Mouse (Mus musculus): ENCODE measurements around the gene Large1.
"Not testable (repeated sequence)": the region's sequence is repeated elsewhere in the genome, so short reads cannot be mapped to it uniquely, and the experiment has no call there.

The Large1 gene

DNA sequence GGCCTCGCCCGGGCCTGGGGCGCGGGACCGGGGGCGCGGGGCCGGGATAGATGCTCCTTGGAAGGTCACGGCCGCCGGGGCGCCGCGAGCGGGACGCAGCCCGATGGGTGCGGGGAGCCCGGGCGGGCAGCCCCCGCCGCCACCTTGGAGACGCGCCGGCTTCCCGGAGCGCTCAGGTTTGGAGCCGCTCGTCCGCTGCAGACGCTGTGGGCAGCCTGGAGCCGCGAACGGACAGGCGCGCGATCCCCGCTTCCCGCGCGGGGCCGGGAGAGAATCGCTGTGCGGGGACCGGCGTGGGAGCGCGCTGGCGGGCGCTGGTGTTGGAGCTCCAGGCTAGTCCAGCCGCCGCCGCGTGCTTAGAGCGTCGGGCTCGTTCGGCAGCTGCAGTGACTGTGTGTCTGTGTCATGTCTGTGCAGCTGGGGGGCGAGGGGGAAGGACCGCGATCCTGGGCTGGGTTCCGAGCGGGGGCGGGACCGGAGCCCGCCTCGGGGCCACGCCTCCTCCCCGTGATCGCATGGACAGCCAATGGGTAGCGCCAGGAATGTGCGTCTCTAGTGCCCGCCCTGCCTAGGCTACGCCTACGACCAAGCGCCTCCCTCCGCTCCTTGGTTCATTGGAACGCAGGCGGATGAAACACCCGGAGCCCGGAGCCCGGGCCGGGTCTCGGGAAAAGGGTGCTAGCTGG is at the start of gene Large1:
Large1 (minus strand) TSS at position 433 of the 686 bp plus-strand sequence.
- DNase-seq (ENCODE audit: low read depth, low spot score): peak; percentile 87

DNA sequence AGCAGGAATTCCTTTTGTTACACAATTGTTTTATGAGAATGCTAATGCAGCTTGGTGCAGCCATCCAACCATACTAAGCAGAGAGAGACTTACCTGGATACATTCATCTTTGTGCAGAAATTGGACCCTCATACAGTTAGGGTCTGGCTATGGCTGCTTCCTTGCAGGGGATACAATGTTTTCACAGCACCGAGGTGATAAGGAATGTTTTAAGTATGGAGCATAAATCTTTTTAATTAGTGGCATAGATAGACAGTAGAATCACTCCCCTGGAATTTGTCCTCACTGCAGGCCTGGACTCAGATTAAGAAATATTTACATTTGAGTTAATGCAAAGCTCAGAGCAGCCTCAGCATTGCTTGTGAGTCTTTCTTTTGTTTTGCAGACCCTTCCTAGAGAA is 47.0 kb upstream of the Large1 start:
- DNase-seq (ENCODE audit: low read depth, low spot score): no peak

DNA sequence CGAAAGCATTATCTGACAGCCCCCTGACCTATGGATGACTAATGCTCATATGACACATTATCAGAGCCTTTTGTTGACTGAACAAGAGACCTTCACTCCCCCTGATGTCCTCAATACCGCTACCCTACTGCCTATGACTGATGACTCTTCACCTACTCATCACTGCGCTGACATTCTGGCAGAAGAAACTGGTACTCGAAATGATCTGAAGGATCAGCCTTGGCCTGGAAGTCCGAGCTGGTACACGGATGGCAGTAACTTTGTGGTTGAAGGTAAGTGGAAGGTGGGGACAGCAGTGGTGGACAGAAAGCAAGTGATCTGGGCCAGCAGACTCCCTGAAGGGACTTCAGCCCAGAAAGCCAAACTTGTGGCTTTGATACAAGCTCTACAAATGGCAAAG is 19.7 kb upstream of the Large1 start:
- DNase-seq (ENCODE audit: low read depth, low spot score): not testable (repeated sequence)

DNA sequence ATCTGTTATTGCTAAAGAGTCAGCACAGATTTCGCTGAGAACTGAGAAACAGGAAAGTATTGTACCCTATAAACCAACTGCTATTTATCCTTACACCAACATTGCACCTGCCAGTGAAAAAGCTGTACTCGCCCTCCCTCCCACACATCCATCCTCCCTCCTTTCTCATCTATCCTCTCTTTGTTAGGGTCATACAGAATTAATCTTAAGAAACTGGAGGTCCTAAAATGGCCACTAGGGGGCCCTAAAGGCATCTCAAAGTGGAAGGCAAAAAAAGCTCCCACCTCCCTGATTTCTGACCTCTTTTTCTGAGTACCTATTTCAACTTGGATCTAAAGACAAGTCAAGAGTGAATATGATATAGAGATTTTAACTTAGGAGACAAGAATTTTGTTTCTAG is 2.6 kb upstream of the Large1 start:
- peak; percentile 48 for DNase-seq (ENCODE audit: low read depth, low spot score)

DNA sequence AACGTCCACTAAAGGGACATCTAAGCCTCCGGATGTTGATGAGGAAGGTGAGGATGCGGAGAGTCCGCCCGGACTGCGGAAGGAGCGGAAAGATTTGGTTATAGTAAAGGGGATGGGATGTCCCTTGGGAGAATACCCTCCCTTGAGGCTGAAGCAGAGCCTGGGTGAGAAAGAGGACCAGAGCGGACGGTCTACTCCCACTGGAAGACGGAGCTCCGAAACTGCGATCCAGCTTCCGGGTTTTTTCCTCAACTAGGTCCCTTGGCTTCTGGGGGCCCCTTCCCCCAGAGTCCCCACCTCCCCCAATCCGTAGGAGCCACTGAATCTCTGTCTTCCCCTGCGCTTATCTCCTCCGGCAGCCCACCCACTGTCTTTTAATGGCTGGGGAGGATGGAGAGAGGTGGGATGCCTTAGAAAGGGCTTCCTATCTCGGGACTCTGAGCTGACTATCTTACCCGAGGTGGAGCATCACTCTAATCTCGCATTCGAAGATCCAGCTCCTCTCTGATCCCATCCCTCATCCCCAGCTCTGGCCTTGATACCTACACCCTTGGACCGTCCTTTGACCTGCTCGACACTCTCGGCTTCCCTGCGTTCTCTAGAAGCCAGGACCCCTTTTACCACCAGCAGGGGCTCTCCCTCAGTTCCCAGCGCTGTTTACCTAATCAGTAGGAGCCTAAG is 1.0 kb upstream of the Large1 start:
- DNase-seq (ENCODE audit: low read depth, low spot score): peak; percentile 57

DNA sequence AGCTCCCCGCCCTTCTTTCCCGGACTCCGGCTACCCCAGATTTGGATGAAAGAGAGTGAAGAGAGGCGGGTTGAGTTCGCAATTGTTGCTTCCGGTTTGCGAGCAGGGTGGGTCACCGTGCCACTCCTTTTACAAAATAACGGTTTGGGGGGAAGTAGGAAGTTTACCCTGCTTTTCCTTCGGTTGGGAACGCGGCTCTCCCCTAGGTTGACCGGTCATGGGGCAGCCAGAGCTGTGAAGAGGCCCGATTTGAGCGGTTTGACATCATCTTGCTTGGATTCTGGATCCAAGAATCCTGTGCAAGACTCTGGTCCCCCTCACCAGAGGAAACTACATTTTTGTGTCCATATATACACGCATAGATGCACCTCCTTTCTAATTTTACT is 447 bp upstream of the Large1 start:
- peak; percentile 33 for DNase-seq (ENCODE audit: low read depth, low spot score)

DNA sequence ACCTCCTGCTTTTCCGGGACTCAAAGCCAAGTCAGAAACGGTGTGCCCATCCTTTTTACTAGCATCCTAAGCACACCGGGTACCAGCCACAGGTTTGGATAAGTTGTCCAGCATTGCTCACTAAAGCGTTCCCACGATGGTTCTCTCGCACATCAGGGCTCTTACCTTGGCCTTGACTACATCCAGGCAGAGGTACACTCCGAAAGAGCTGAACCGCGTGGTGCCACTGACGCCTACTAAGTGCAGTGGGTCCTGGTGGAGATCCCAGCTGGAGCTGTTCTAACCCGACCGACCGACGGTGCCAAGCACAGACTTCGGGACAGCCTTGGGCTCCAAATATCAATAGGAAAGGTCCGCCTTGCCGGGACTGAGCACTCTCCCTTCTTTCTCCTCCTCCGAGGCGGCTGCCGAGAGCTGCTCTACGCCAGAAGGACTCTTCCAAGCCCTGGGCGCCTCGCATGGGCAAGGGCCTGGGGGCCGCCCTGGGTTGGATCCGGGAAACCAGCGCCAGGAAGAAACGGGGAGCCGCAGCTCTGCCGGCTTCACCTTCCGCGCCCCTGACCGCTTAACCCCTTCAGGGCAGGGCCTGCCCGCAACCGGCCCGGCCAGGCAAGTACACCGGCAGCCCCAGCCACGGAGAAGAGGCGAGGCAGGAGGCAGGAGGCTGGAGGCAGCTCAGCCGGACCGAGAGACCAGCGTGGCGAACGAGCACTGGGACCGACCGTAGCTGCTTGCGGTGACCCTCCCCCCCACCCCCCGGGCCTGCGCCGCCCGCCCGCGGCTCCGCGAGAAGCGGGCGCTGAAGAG is 836 bp downstream of the Large1 start:
- DNase-seq (ENCODE audit: low read depth, low spot score): no peak

DNA sequence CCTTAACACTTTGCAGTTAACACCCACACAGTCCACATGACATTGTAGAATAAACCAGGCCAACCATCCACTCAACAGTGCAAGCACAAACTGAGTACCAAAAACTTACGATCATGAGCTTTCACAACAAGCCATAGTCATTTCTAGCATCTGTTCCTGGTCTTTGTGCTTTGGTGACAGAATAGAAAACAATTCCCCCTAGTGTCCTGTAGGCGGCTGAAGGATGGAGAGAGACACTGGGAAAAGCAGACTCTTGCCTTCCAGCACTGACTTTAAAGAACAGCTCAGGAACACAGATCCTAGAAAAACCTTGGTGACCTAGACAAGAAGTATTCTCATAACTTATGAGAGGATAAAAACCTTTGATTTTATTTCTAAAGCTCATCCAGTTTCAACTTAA is 3.0 kb downstream of the Large1 start:
- DNase-seq (ENCODE audit: low read depth, low spot score): no peak

DNA sequence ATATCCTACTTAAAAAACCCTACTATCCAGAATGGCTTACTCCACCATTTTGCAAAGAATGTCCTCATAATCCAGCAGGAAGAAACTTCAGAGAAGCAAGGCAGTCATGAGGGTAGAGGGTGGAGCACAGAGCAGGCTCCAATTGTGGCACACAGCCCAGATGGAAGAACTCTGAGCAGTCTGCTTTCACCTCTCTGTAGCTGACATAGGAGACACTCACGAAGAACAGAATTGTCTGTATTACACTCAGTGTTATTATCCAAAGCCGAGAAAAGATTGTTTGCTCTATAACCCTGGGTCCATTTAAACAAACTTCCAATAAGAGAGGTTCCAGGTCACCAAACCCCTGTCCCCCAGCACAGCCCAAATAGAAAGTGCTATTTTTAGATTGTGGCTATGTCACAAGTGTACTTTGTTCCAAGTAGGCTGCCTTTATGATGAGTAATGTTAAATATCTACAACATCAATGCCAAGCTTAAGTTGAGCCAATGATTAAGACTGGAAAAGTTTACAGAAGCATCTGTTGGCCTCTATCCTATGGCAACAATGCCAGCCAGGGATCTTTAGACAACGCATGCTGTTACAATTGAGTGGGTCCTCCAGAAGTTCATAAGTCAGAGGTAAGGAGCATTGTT is 10.5 kb downstream of the Large1 start:
- no peak for DNase-seq (ENCODE audit: low read depth, low spot score)

DNA sequence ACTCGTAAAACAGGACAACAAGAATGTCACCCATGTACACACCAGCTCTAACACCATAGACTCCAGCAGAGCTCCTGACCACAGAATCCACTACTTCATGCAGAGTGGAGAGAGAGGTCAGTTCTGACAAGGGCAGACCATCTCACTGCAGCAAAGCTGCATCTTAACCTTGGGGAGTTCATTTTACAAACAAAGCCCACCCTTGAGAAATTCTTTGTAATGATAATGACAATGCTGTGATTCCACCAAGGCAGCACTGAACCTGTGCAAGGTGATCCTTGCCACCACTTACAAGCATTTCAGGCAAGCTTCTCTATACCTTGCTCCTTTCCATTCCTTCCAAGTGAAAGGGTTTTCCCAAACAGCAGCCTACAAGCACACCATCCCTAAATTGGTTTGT is 16.5 kb downstream of the Large1 start:
- DNase-seq (ENCODE audit: low read depth, low spot score): no peak

DNA sequence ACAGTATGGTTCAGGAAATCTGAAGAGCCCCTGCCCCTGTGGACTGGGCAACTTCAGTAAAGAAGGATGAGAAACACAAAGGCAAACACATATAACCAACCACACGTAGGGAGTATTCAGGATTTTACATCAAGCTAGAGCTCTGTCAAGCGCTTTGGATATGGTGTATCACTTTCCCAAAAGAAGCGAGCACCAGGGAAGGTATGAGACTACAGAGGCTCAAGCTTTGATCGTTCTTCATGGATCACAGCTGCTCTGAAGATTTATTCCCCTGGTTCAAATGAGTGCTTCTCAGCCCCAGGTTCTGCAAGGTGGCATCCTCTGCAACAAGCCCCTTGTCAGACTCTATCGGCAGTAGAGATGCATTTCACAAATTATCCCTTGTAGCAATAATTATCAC is 24.2 kb downstream of the Large1 start:
- no peak for DNase-seq (ENCODE audit: low read depth, low spot score)

DNA sequence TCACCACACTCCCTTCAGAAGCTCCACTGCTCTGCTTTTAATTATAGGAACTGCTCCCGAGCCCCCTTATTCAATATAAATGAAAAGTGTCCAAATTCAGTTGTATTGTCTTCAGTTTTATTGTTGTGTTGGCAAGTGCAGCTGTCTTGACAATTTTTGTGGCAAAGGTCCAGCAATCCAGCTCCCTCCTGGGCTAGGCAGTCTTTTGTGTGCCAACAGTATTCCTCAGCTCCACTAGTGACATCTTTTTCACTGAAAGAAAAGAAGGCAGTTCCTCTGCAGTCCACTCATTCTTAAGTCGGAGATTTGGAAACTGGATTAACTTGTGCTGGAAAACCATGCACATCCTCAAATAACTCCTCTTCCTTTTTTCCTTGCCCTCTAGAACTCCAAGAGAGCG is 25.3 kb downstream of the Large1 start:
- DNase-seq (ENCODE audit: low read depth, low spot score): no peak

DNA sequence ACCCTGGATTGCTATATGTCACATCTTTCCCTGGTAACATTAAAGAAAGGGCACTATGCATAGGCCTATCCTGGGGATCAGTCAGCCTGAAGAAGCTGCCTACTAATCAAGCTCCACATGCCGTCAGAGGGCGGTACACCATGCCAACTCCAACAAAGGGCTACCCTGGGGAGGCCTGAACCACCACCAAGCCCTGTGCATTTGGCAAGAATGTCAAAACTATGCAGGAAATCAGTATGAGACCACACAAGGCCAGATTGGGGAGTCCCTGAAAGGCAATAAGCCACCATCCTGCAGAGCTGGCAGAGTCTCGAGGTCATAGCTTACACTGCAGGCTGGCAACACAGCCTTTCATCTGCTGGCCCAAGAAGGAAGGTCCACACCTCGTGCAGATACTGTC is 28.7 kb downstream of the Large1 start:
- DNase-seq (ENCODE audit: low read depth, low spot score): no peak

DNA sequence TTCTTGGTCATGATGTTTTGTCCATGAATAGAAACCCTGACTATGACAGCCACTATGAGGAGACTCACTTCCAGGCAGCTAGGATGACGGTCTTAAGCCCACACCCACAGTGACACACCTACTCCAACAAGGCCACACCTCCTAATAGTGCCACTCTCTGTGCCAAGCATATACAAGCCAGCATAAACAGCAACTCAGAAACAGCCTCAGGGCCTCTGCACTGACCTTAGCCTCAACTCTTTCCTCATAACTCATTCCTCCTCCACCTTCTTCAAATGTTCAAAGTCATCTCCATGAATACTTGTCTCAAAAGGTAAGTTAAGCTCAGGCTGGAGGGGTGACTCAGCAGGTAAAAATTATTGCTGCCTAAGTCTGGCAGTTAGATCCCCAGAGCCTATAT is 29.7 kb downstream of the Large1 start:
- DNase-seq (ENCODE audit: low read depth, low spot score): no peak

DNA sequence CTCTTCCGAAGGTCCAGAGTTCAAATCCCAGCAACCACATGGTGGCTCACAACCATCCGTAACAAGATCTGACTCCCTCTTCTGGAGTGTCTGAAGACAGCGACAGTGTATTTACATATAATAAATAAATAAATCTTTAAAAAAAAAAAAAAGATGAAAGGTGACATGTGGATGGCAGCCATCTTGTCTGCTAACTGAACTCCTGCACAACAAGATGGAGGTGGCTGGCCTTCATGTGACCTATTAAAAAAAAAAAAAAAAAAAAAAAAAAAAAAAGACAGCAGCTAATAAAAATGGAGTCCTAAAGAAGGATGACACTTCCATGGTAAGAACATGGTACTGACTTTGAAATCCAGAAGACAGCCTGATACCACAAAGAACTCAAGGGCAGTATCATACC is 33.8 kb downstream of the Large1 start:
- not testable (repeated sequence) for DNase-seq (ENCODE audit: low read depth, low spot score)

DNA sequence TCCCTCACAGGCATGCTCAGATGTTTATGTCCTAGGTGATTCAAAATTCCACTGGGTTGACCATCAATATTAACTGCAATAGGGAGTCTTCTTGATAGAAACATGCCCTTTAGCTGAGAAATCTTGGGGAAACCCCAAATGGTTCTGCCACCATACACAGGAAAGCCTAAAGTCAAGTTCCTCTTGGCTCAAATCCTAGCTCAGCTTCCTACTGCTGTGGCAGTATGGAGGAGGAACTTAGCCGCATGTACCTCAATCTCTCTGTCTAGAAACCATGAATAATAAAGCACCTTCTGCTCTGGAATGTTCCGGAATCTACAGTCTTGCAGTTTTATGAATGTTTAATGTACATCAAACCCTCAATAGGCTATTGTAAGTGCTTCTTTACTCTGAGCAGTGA is 39.4 kb downstream of the Large1 start:
- DNase-seq (ENCODE audit: low read depth, low spot score): no peak

DNA sequence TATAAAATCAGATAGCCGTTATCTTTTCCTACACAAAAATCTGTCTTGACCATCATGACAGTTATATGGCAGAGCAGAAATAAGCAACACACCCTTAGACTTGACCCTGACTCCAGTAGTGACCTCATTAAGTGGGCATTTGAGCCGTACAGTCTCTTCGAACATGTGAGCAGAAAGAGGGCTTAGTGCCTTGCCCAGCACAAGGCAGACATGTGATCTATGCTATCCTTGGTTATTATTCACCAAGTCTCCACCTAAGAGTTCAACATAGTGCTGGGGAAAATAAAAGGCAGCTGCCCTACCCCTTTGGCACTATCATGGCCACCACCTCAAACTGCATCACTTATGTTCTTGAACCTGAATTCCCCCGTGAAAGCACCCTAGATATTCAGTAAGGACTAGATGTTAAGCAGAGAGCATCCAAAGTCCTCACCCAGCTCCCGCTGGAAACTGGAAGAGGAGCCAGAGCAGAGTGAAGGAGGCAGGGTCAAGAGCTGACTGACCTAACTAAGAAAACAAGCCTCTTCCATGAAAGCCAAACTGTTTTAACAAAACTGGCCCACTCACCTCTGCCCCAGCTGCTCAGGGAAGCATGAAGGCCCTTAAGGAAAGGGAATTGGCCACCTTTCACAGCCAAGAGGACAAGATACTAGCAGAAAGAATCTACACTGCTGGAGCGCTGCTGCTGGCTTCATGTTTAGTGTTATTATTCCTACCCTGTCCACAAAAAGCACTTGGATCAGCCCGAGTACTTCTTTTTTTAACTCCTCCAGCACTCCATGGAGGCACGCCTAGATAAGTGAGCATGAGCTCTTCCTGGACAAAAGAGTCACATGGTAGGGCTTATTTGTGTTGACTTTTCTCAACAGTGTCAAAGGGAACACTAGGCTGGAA is 40.4 kb downstream of the Large1 start:
- DNase-seq (ENCODE audit: low read depth, low spot score): no peak

DNA sequence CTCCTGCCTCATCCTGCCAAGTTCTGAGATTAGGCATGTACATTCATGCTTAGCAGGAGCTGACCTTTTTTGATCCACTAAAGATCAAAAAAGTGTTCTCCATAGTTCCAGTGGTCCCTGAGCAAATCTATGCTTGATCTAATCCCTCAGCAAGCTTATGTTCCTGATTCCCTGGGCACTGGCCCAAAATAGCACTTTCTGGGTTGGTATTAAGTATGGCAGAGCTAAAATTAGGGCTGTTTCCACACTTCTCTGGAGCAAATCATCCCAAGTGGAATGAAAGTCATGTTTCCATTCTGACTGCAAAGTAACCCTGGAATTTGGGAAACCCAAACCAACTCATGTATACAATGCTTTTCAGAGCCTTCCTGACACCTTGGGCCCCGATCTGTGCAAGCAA is 42.9 kb downstream of the Large1 start:
- DNase-seq (ENCODE audit: low read depth, low spot score): no peak

DNA sequence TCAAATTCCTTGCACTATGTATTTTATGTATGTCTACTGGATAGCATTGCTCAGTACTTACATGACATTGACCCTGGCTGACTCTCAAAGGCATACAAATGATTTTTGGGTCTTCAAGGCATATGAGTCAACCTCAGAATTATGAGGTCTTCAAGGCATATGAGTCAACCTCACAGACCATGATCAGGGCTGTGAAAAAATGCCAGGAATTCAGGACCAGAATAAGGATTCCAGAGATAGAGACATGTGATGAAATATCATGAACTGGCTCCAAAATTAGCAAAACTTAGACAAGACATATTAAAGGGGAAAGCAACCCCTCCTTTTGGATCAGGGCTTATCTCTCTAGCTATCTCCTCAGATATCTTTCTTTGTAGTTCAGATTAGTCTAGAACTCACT is 43.3 kb downstream of the Large1 start:
- DNase-seq (ENCODE audit: low read depth, low spot score): no peak

DNA sequence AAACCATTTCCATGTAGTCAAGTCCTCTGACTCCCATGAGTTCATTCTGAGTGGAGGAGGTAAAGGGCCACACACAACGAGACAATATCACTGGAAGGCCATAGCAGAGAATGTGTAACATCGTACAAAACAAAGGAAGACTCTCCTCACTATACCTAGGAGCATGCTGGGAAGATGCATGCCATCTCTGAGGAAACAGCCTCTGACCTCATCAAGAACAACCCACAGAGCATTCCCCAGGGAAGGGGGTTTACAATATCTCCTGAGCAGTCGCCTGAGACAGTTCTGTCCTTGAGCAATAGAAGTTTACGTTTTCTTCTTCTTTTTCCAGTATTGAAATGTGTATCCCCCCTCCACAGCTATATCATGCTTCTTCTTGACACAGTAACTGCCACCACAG is 49.4 kb downstream of the Large1 start:
- no peak for DNase-seq (ENCODE audit: low read depth, low spot score)

DNA sequence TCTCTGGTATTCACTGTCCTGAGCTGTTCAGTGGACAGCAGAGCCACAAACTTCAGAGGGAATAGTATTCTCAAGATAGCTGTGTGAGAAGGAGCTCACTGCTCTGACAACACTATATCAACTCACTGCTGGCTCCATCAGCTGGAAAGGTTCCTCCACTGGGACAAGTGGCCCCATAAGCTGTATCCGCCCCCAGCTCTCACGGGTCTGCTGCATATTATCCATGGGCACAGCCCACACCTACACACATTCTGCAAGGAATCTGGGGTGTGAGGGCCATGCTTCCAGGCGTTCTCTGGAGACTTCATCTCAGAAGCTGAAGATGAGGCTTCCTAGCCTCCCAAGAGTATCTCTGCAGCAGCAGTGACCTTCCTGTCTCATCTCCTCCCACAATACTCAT is 50.4 kb downstream of the Large1 start:
- DNase-seq (ENCODE audit: low read depth, low spot score): no peak
